Mouse (Mus musculus) left cerebral cortex, adult 18-20 months (tissue): ENCODE measurements around the gene Scrn2. TPM values are rescaled to one million over a fixed set of nuclear protein-coding genes. Genes with fewer than 3 reads are reported as not detected.

Source experiments
- DNase-seq, 2 experiments: peaks; one replicate each; pipeline ENCODE4 v3.0.0; 2021 to 2022; ENCODE audit warnings: low spot score in 2 of 2, mixed read lengths in 1 of 2
- long read RNA-seq, 2 experiments: library from polyadenylated mRNA; stranded (forward); transcript quantifications; one replicate each; pipeline ENCODE4 v2.0.0; 2021
- total RNA-seq, 2 experiments: library from RNA; stranded (reverse); gene quantifications; 2 replicates each; pipeline ENCODE4 v1.2.3; 2021

Gene Scrn2
- total RNA-seq = 1 to 10 TPM; 4.2 to 4.6 TPM
- long read RNA-seq, experiment 1, transcript Scrn2-201 (8 exons, 1,530 nt) = major isoform, 7 of 14 reads
- long read RNA-seq, experiment 1, partial matches to known transcripts = 5 of 14 reads
- long read RNA-seq, experiment 1, other reads (novel, unspliced or antisense) = 2 of 14 reads
- long read RNA-seq, experiment 2, partial matches to known transcripts = 1 of 5 reads
- long read RNA-seq, experiment 2, other reads (novel, unspliced or antisense) = 1 of 5 reads

GRCm38 (mm10) chr11:97029686-97030417, at the start of gene Scrn2:
TSS of gene Scrn2 (plus strand) at chr11:97029938.
- DNase-seq = peak; percentile 78

GRCm38 (mm10) chr11:96980021-96980420, 49.7 kb upstream of the Scrn2 start:
- DNase-seq = no peak

GRCm38 (mm10) chr11:96981461-96981860, 48.3 kb upstream of the Scrn2 start:
- DNase-seq = no peak

GRCm38 (mm10) chr11:96982355-96982754, 47.4 kb upstream of the Scrn2 start:
- peak; percentile 83 for DNase-seq

- no peak for DNase-seq
Observed at GRCm38 (mm10) chr11:96982859-96983258, 46.9 kb upstream of the Scrn2 start, which contains the start of gene Sp2. TSS of gene Sp2 (minus strand) at chr11:96982959.

GRCm38 (mm10) chr11:96984903-96985302, 44.8 kb upstream of the Scrn2 start:
- DNase-seq = no peak

- DNase-seq = no peak
Observed at GRCm38 (mm10) chr11:96986463-96986862, 43.3 kb upstream of the Scrn2 start.

GRCm38 (mm10) chr11:96987873-96988655, 41.7 kb upstream of the Scrn2 start:
- DNase-seq = peak in 1 of 2 experiments; percentile 26

- DNase-seq = no peak
Observed at GRCm38 (mm10) chr11:96991501-96991900, 38.2 kb upstream of the Scrn2 start.

GRCm38 (mm10) chr11:96992722-96993311, 36.9 kb upstream of the Scrn2 start:
- no peak for DNase-seq

- no peak for DNase-seq
Observed at GRCm38 (mm10) chr11:96995031-96995430, 34.7 kb upstream of the Scrn2 start.

- no peak for DNase-seq
Observed at GRCm38 (mm10) chr11:96995836-96996772, 33.6 kb upstream of the Scrn2 start.

GRCm38 (mm10) chr11:96996773-96997379, 32.9 kb upstream of the Scrn2 start:
- no peak for DNase-seq

GRCm38 (mm10) chr11:96997380-96997956, 32.3 kb upstream of the Scrn2 start:
- DNase-seq = peak; percentile 20 to 33

GRCm38 (mm10) chr11:97003170-97003569, 26.6 kb upstream of the Scrn2 start:
- DNase-seq = no peak

GRCm38 (mm10) chr11:97007093-97007794, 22.5 kb upstream of the Scrn2 start:
- no peak for DNase-seq

GRCm38 (mm10) chr11:97009198-97009790, 20.4 kb upstream of the Scrn2 start:
- DNase-seq = no peak

GRCm38 (mm10) chr11:97013121-97013670, 16.5 kb upstream of the Scrn2 start, which contains the start of gene Sp6:
TSS of gene Sp6 (plus strand) at chr11:97013394.
- DNase-seq = no peak
